Mouse (Mus musculus) bone marrow, adult 2 months (tissue): Measurements from ENCODE around the gene Abhd5.

Source experiments
- CTCF ChIP-seq: fragments of 200-500 bp; IDR thresholded peaks from 2 replicates; pipeline ENCODE4 v1.5.1; 2011; ENCODE audit warnings: low read length, control low read depth; ENCODE audit not compliant: control insufficient read depth, insufficient read depth
- POLR2A ChIP-seq: fragments of 200-500 bp; IDR thresholded peaks from 2 replicates; pipeline ENCODE4 v1.6.1; 2011; ENCODE audit warnings: low read depth, mild to moderate bottlenecking, control low read depth, low read length, borderline replicate concordance; ENCODE audit not compliant: control insufficient read depth

GRCm38 (mm10) chr9:122325996-122326395 lies 25.4 kb upstream of the Abhd5 start:
- no peak for TF ChIP-seq POLR2A
- TF ChIP-seq CTCF, result no peak
